Mouse (Mus musculus) adrenal gland (tissue): ENCODE results near the gene Trim44.

Source experiments
- intact Hi-C: fragments of 180-260 bp; cut with DNase I; formaldehyde crosslinking; loops from one replicate; pipeline ENCODE4 v1.15.1; 2025

Trim44 gene

GRCm38 (mm10) chr2:102365983-102366545 is 41.6 kb downstream of the Trim44 start:
- intact Hi-C loops, result no loop called here

GRCm38 (mm10) chr2:102364565-102365200 is 42.9 kb downstream of the Trim44 start:
- intact Hi-C loops, result no loop called here

DNA sequence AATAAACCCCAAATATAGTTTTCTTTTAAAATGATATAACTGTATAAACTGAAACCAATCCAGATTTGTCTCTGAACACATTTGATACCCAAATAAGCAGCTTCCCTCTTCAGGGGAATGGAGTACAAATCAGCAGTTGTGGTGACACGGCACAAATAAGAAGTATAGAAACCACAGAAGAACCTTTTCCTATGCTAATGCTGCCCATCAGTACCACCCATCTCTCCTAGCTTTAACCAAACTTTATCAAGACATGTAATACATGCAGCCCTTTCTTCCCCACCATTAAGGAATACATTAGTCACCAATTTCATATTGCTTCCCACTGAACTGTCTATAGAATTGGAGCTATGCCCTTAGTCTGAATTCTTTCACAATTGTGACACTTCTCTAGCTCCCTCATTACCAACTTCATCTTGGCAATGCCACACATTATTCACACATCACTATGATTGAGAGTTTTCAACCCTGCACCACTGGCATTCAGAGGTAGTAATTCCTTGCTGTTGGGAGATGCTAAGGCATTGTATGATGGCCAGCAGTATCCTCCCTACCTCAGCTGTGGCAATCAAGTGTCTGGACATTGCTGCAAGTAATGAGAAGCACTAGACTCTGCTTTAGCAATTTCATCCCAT is 44.6 kb downstream of the Trim44 start:
- intact Hi-C loops, result no loop called here

- intact Hi-C loops, result no loop called here
Measured at GRCm38 (mm10) chr2:102362266-102362665, 45.4 kb downstream of the Trim44 start.

GRCm38 (mm10) chr2:102356879-102357695 is 50.5 kb downstream of the Trim44 start:
- intact Hi-C loops, result no loop called here

GRCm38 (mm10) chr2:102354076-102354475 is 53.6 kb downstream of the Trim44 start:
- intact Hi-C loops, result no loop called here

DNA sequence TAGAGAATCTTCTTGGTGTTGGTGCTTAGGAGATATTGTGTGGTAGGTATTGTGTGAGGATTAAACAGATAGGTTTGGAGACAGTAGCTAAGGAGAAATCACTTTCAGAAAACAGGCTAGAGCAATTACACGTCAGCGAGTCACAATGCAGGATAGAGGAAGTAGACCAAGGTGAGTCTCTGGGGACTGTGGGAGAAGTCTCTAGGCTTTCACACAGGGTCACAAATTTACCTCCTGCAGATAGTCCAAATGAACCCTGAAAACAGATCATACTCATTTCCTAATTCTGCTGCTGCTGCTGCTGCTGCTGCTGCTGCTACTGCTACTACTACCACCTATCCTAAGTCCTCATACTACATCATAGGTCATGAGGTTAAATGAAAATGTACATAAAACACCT is 66.2 kb downstream of the Trim44 start:
- intact Hi-C loops, result no loop called here

- intact Hi-C loops, result no loop called here
Measured at GRCm38 (mm10) chr2:102336816-102337215, 70.8 kb downstream of the Trim44 start.

DNA sequence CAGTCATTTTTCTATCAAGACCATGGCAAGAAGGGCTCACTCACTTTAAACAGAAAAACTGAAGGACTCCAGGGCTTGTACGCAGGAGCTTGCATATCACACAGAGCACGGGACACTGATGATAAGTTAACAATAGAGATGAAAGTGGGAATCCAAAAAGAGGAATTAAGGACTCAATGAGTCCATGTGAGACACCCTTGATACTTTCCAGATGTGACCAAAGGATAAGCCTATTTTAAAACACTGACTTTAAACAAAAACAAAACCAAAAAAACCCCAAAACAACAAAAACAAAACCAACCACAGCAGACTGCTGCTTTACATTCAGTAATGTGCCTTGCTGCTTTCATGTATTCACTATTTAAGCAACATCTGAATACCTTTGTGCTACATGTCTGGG is 75.7 kb downstream of the Trim44 start:
- intact Hi-C loops, result no loop called here

GRCm38 (mm10) chr2:102331092-102331491 is 76.5 kb downstream of the Trim44 start:
- intact Hi-C loops, result no loop called here

- intact Hi-C loops, result no loop called here
Measured at GRCm38 (mm10) chr2:102325921-102326320, 81.7 kb downstream of the Trim44 start.

GRCm38 (mm10) chr2:102324336-102324735 is 83.3 kb downstream of the Trim44 start:
- intact Hi-C loops, result no loop called here

DNA sequence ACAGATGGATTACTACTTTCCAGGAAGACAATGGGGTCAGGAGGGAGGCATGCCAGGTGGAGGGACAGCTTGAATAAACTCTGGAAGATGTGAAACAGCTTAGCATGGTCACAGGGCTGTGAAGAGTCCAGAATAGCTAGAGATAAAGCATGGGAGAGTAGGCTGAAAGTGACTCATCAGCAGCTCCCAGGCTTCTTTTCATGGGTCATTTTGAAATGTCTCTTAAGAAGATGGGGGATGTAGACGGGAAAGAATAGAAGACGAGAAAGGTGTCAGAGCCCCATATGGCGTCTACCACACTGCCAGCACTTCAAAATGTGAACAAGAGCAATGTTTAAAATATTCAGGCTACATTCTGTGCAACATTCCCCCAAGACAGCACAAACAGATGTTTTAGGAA is 91.1 kb downstream of the Trim44 start:
- intact Hi-C loops, result no loop called here

- intact Hi-C loops, result no loop called here
Measured at GRCm38 (mm10) chr2:102315153-102315552, 92.5 kb downstream of the Trim44 start.

- intact Hi-C loops, result no loop called here
Measured at GRCm38 (mm10) chr2:102314610-102315009, 93.0 kb downstream of the Trim44 start.

DNA sequence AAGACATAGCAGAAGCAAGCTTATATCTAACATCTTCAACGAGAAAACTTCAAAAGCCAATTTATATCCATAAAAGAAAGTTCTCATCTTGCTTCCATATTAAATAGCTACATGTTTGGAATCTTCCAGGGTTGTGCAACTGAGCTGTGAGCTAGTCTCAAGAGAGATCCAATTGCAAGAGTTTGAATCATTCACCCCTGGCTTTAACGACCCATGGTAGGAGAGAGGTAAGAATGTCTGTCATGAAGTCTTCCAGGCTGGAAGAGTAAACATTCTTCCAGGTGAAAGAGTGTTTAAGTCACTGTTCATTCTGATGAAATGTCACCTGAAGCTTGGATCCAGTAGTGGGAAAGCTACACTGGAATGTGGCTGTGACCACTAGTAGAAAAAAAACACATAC is 93.6 kb downstream of the Trim44 start:
- intact Hi-C loops, result no loop called here

DNA sequence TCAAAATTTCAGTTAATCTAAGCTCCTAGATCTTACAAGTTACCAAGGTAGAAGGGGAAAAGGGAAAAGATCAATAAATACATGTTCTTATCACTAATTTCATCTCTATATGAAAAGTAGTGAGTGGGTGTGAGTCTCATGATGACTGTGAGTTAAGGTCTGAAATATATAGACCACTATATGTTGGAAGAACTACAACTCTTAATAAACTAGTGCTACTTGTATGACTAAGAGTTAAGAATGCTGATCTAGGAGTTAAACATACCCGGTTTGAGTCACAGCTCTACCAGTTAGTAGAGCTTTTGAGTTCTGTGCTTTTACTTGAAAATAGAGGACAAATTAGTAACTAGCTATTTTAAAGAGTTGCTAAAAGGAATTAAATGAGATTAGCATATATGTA is 94.7 kb downstream of the Trim44 start:
- intact Hi-C loops, result no loop called here

DNA sequence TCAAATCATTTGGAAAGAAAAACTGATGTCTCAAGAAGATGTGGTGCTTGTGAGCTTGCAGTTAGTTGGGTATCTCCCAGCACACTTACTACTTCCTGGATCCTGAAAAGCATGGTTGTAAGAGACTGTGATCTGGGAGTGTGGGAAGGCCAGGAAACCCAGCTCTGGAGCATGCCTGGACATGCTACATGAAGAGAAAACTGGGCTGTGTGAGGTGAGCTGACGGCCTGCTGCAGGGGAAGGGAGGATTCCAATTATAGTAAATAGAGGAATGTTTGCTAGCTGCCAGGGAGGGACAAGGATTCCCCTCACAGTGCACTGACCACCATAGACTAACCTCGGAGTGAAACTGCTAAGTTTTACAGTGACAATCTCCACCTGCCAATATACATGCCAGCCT is 104.4 kb downstream of the Trim44 start:
- intact Hi-C loops, result no loop called here

DNA sequence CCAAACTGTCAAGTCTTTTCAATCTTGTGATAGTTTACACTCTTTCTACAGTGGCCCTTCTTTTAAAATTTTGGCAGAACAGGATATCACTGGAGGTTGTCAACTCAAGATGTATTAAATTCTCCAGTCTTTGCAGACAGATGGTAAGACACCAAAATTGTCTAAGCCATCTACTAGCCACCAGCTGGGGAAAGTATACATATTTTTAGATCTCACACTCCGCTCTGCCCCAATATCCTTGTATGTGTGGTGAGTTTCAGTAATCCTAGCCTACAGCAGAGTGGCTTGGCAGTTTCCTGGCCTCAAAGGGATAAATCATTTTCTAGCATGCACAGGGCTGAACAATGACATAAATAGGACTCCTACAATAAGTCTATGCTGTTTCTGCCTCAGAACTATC is 105.1 kb downstream of the Trim44 start:
- intact Hi-C loops, result no loop called here

DNA sequence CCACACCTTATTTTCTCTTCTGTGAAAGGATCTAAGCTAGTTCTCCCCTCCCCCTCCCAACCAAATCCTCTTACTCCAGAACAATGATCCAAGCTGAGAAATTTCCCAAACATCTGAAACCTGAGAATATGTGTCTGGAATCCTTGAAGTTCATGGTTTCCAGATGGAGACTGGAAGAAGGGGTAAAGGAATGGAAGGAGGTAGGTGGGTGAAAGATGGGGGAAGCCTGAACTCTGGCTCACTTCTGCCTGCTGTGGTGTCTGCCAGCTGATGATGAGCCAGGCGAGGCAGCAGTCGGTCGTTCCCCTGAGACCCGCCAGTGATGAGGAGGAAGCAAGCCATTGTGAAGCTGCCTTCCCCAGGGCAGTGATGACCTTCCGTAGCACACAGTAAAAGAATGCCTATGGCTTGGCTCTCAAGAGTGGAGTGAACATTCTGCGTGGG is 112.8 kb downstream of the Trim44 start:
- intact Hi-C loops, result loop anchor here (5.0 kb wide), 1 partner anchor 208 kb away; no protein-coding TSS in a partner anchor

DNA sequence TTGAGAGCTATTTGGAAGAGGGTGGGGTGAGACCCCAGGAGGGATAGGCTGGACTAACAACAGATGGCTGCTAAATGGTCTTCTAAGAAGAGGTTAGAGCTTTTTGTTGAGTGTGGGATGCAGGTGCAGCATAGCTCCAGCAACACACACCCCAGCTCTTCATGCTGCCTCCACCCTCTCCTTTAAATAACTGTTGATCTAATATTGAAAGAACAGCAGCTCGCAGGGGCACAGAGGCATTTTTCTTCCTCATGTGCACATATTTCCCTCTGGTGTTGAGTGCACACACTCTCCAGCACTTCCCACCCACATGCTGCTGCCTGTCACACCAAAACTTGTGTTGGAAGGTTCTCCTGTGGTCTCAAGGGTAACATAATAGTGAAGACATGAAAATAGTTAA is 114.4 kb downstream of the Trim44 start:
- intact Hi-C loops, result loop anchor here (5.0 kb wide), 1 partner anchor 206 kb away; no protein-coding TSS in a partner anchor

DNA sequence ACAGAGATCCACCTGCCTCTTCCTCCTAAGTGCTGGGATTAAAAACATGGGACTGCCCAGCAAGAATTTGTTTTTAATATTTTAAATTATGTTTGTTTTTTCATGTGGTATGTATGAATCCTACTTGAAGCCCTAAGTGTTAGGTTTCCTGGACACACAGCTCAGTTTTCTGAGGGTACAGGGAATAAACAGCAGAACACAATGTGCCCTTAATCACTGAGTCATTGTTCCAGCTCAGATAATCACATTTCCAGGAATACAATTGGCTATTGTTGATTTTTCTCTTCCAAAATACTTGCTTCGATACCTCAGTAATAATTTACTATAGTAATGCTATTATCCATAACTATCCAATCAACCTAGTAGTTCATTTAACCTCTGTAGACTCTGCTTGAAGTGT is 115.6 kb downstream of the Trim44 start:
- intact Hi-C loops, result loop anchor here (5.0 kb wide), 1 partner anchor 205 kb away; no protein-coding TSS in a partner anchor
